Mouse (Mus musculus) lung, adult 2 months (tissue): Measurements from ENCODE around the gene Glrp1. TPM values are rescaled to one million over a fixed set of nuclear protein-coding genes. Genes with fewer than 3 reads are reported as not detected.

ENCODE experiments used
- DNase-seq: peaks from one replicate; pipeline ENCODE4 v3.0.0; 2022
- H3K4me1 ChIP-seq: fragments of 200-500 bp; 2 replicates; pipeline ENCODE4 v1.6.1; 2011; ENCODE audit warnings: low read length; ENCODE audit not compliant: control insufficient read depth, insufficient read depth
- H3K4me3 ChIP-seq: fragments of 200-500 bp; replicated peaks from 2 replicates; pipeline ENCODE3; 2011; ENCODE audit warnings: low read depth, mild to moderate bottlenecking, control low read depth, low read length; ENCODE audit errors: extremely low read depth
- CTCF ChIP-seq: fragments of 200-500 bp; IDR thresholded peaks from 2 replicates; pipeline ENCODE4 v1.5.1; 2011; ENCODE audit warnings: mild to moderate bottlenecking, low read length, control low read depth; ENCODE audit not compliant: insufficient read depth
- POLR2A ChIP-seq: fragments of 200-500 bp; IDR thresholded peaks from 2 replicates; pipeline ENCODE4 v1.6.1; 2011; ENCODE audit warnings: low read depth, mild to moderate bottlenecking, control low read depth, low read length, borderline replicate concordance; ENCODE audit errors: extremely low read depth
- WGBS: fragments of 180-500 bp; shearing (Covaris S2); methylation state at CpG from one replicate; pipeline ENCODE4 v1.1.7; 2018; 5-methylcytosine and 5-hydroxymethylcytosine counted together
- polyA plus RNA-seq: library from polyadenylated mRNA; depleted of rRNA; stranded (reverse); fragments of >200 nt; gene quantifications from 2 replicates; pipeline ENCODE4 v1.2.3, GENCODE M21; 2012

The Glrp1 gene
- polyA plus RNA-seq, 1 experiment: 0.11 TPM

DNA sequence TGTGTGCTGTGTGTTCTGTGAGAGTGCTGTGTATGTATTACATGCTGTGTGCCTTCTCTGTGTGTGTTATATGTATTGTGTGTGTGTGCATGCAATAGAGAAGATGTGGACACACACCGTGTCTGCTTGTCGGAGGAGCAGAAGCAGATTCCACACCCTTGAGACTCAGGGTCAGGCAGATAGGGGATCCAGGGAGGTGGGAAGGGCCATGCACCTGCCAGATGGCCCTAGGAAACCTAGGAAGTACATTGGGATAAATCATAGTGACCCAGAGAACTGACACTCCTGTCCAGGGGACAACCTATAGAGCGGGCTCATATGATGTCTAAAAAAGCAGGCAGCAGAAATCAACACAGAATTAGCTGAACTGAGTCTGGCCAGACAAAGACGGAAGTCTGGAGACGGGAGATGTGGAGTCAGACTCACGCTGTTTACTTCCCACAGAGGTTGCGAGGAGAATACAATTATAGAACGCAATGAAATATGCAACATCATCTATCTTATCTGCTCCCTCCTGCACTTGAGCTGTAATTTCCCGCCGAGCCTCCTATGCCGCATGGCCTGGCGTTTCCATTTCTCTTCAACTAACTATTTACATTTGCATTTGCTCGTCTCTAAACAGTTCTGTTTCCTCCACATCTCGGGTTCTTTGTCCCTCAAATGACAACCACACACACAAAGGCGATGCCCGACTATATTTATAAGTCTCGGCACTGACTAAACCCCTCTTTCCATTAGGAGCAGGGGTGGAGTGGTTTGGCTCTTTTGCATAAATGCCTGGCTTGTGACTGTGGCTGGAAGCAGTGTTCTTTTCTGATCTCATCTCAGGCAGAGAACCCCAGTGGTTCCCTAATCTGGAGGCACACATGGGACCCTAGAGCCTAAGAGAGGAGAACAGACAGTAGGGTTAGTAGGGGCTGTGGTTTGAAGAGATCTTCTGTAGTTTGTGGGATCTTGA, 27.4 kb downstream of the Glrp1 start:
- 37% methylated on average over 17 of the region's 17 CpGs for WGBS
- peaks cover 4% of the 10 kb centered on the region for H3K4me1 ChIP-seq
- TF ChIP-seq CTCF (no peak), POLR2A (no peak)
- no peak for DNase-seq
- no peak overlapping the region for H3K4me3 ChIP-seq

DNA sequence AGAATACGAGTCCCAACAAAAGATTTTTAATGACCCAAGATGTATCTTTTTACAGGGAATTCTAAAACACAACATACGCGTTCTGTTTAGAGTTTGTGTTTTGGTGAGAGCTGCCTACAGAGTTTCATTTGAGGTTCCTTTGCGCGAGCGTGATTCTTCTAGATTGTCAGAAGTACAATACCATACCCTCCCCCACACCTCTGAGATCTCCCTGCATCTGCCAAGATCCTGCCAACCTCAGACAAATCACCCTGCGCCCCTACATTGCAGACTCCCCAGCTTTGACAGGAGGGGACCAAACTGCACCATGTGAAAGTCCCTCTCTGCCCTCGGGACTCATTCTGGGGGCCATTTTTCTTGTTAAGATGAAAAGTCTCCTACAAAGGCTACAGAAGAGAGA, 29.3 kb downstream of the Glrp1 start:
- TF ChIP-seq POLR2A (no peak), CTCF (no peak)
- Histone ChIP-seq H3K4me1 (peaks cover 7% of the 10 kb centered on the region), H3K4me3 (no peak overlapping the region)
- DNase-seq: no peak
- WGBS: 74% methylated on average over 8 of the region's 8 CpGs

DNA sequence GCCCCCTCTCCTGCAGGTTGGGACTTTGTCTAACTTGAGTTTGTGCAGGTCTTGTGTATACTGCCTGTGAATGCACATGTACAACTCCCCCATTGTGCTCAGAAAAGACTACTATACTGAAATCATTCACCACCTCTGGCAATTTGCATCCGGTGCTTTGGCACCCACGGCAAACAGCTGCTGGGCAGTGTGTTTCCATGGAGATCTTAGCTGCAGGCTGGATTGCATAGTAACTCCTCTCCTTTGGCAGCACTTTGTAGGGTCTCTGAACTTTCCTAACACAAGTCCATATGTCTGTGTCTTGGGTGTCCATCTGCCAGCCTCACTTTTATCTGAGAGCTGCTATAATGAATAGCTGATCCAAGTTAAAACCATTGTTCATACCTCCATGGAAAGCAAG, 31.7 kb downstream of the Glrp1 start:
- no peak for TF ChIP-seq POLR2A
- no peak for TF ChIP-seq CTCF
- H3K4me3 ChIP-seq: no peak overlapping the region
- 56% methylated on average over 2 of the region's 2 CpGs for WGBS
- DNase-seq: no peak
- H3K4me1 ChIP-seq: peaks cover 13% of the 10 kb centered on the region

DNA sequence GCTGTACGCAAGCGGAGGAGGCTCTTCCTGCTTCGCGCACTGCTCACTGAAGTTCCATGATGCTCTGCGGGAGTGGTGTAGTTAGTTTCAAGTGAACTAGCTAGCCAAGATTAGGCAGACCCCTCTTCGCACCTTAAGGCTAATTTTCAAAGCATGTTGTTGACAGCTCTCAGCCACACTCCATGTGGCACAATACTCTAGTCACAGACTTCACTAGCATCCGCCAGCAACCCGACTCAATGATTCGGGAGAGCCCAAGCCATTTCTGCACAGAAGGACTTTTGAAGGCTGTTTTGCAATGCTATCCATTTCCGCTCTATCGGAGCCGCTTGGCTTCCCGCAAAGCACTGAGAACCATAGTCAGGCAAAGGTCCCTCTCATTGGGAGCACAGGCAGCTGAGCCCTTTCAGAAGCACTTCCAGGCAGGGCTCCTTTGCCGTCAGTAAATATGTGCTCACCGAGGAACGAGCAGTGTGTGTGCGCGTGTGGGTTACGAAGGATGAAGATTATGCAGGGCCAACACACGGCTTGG, 33.2 kb downstream of the Glrp1 start:
- Histone ChIP-seq H3K4me3 (no peak overlapping the region), H3K4me1 (peaks cover 10% of the 10 kb centered on the region; the same call in 1 of the 2 replicates)
- WGBS: 77% methylated on average over 20 of the region's 20 CpGs
- no peak for DNase-seq
- no peak for TF ChIP-seq POLR2A
- no peak for TF ChIP-seq CTCF

DNA sequence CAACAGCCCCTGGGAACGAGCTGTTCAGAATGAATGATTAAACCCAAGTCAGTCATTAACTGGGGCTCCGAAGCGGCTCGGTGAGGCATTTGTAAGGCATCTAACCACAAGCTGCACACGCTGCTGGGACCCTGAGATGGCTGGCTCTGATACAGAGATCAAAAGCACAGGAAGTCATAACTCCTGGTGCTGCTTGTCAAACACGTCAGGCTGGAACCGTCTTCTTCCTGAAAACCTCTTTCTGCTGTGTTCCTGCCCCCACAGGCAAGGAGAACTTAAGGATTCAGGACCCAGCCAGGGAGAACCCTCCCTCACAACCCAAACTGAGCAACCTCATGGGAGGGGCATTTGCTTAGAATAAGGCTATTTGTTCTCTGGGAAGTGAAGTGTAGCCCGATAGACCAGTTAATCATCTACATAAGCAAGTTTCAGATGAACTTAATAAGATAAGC, 34.3 kb downstream of the Glrp1 start:
- DNase-seq: no peak
- Histone ChIP-seq H3K4me1 (peaks cover 10% of the 10 kb centered on the region; the same call in 1 of the 2 replicates), H3K4me3 (no peak overlapping the region)
- no peak for TF ChIP-seq POLR2A
- no peak for TF ChIP-seq CTCF
- 12% methylated on average over 8 of the region's 8 CpGs for WGBS

DNA sequence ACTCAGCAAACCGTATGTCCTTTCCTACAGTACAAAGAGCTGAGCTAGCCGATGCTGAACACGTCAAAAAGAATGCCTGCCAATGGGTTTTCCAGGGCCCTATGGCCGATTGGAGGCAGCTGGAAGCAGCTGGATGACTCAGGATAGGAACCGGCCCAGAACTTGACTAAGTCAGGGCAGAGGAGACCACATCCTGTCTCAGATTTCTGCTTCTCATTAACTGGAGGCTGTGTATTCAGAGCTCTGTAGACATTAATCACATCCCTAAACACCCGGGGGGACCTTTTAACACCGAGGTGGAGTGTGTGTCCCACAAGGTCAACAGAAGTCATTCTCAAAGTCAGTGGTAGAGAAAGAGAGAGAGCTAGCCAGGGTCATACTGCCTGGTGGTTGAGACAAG, 35.3 kb downstream of the Glrp1 start:
- Histone ChIP-seq H3K4me3 (no peak overlapping the region), H3K4me1 (peaks cover 10% of the 10 kb centered on the region; the same call in 1 of the 2 replicates)
- 32% methylated on average over 7 of the region's 7 CpGs for WGBS
- TF ChIP-seq POLR2A (no peak), CTCF (no peak)
- no peak for DNase-seq

DNA sequence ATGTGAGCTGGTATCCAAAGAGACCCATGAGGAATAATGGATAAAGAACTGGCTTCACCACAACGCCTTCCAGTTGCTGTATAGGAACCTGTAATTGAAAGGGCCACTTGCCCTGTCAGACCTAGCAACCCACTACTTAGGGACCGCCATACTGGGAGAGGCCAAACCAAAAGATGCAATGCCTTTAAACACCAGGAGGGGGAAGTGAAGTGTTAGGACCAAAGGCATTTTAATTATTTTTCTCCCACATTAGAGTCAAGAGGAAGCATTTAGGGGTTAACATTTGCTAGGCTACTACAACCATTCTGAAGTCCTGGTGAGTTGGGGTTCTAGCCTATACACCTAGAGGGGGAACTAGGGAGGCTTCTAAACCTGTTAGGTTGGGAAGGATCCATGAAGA, 36.0 kb downstream of the Glrp1 start:
- H3K4me3 ChIP-seq: no peak overlapping the region
- TF ChIP-seq CTCF (no peak), POLR2A (no peak)
- 89% methylated on average over 2 of the region's 2 CpGs for WGBS
- no peak for DNase-seq
- H3K4me1 ChIP-seq: peaks cover 10% of the 10 kb centered on the region; the same call in 1 of the 2 replicates

DNA sequence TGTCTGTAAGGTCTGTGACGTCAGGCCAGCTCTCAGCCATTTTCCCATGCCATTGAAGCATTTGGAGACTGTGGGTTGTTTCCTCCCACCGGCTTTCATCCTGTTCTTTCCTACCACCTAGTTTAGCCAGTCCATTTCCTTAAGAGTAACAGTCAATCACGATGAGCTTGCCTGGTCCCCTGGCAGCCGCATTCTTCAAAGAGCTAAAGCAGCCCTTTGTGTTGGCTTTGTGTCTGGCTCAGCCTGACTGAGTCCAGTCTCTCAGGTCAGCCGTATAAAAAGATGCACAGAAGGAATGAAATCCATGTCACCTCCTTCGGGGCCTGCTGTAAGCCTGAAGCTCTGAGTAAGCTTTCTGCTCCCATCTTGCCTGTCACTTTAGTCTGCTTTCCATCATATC, 37.6 kb downstream of the Glrp1 start:
- Histone ChIP-seq H3K4me1 (peaks cover 10% of the 10 kb centered on the region; the same call in 1 of the 2 replicates), H3K4me3 (no peak overlapping the region)
- TF ChIP-seq POLR2A (no peak), CTCF (no peak)
- no peak for DNase-seq
- WGBS: 63% methylated on average over 6 of the region's 6 CpGs

DNA sequence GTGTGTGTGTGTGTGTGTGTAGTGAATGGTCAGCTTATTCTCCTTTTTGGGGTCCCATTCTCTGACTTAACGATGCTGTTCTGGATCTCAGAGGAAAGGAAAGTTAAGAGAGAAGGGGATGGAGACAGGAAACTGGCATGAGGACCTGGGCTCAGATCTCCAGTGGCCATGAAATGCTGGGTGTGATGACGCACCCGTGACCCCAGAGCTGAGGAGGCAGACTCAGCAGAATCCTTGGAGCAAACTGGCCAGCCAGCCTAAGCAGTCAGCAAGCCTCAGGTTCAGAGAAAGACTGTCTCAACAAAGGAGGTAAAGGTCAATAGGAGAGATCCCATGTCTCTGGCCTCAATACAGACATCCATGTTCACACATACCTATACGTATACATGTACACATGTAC, 40.1 kb downstream of the Glrp1 start:
- Histone ChIP-seq H3K4me3 (no peak overlapping the region), H3K4me1 (no peaks in the 10 kb centered on the region; the same call in 1 of the 2 replicates)
- TF ChIP-seq POLR2A: no peak
- no peak for TF ChIP-seq CTCF
- 86% methylated on average over 4 of the region's 4 CpGs for WGBS
- DNase-seq: no peak
